Mouse (Mus musculus): ENCODE data around the gene Plscr3.
A peak's percentile ranks its signal among the peaks of the same experiment; 100 is the strongest.

- peak; percentile 44 for TF ChIP-seq POLR2A (IDR thresholded peaks at IDR 0.05; ENCODE audit: low read depth, low read length)
- no peak for TF ChIP-seq CTCF (IDR thresholded peaks at IDR 0.05; ENCODE audit: extremely low read depth, insufficient read depth, insufficient read length, insufficient replicate concordance)
Observed at GRCm38 (mm10) chr11:69900471-69901405, 54.6 kb downstream of the Plscr3 start, which contains the start of the genes 2810408A11Rik and Neurl4.

All from spleen, adult 2 months (tissue).